10 mouse cellular contexts compared by ENCODE assay signal in the genomic region with DNA sequence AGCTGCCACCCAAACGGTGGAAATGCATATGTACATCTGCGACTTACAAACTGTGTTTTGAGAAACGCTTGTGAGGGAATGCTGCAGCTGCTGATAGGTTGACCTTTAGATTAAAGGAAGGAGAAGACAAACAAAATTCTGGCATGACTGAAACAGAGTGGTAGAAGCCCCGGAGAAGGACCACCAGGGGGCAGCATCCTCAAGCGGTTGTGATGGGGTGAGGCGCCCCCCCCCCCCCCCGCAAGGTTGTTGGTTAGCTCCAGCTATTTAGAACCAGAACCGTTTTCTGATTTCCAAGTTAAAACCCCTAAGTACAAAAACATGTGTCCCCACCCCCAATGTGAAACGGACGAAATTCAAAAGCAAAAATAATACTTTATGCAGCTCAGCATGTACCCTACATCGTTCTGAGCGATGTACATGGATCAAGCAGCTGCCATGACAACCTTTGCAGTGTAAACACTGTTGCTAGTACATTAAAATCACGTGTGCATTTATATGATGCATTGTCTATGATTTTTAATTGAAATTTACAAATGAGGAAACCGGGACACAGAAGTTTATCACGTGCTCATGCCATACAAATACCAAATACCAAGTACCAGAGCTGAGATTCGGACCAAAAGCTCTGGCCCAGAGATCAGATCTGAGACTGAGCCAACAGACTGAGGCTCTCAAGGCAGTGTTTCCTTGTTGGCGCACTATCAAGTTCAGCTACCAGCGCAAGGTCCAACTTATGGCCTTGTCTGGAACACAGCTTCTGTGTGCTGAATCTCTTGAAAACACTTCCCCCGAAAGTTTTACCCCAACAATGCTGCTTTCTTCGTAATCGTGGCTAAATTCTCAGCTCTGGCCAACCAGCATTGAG.
DNase-seq lines count a peak whose midpoint lies in the region; ATAC-seq and TF ChIP-seq lines count a peak whose summit lies in the region.
"Had no signal": no experiment of that assay in that cellular context is flagged by ENCODE, and none has a peak within 500 bp of the region (broad histone marks: within the 10 kb centered on the region; RNA-seq: fewer than 3 reads in every experiment).

No protein-coding gene starts in this region.

- H3K9me3 ChIP-seq in kidney, embryonic 15.5 days (replicated peaks): no peaks in the 10 kb centered on the region
- H3K9me3 ChIP-seq: embryonic facial prominence, embryonic 15.5 days had no signal

- in situ Hi-C loops in Patski (cut with MboI; ENCODE audit: low pct_unique_long_range_greater_than_20kb): loop anchor here (10.0 kb wide), 1 partner anchor 567 kb away; no protein-coding TSS in a partner anchor

- H3K9ac ChIP-seq in kidney, embryonic 15.5 days: no peak overlapping the region
- H3K9ac ChIP-seq: embryonic facial prominence, embryonic 15.5 days had no signal

- ATAC-seq in kidney, embryonic 15.5 days (replicated peaks; ENCODE audit: low FRiP score): no peak
- ATAC-seq in Patski: no peak

- H3K36me3 ChIP-seq in kidney, embryonic 15.5 days: no peaks in the 10 kb centered on the region
- H3K36me3 ChIP-seq: embryonic facial prominence, embryonic 15.5 days had no signal

- H3K4me2 ChIP-seq in kidney, embryonic 15.5 days: no peak overlapping the region
- H3K4me2 ChIP-seq: embryonic facial prominence, embryonic 15.5 days had no signal

- POLR2A ChIA-PET in Patski (lab: Charles Lee): interaction anchor here (0.6 kb wide), 1 partner anchor 49 kb away, joined by 3 read pairs; no protein-coding TSS in a partner anchor

- peak; percentile 59 for TF ChIP-seq CTCF in Patski (IDR thresholded peaks at IDR 0.05)

- no peak overlapping the region for H3K27ac ChIP-seq in kidney, embryonic 15.5 days
- H3K27ac ChIP-seq: embryonic facial prominence, embryonic 15.5 days; macrophage had no signal

- H3K27me3 ChIP-seq in kidney, embryonic 15.5 days: peaks cover 17% of the 10 kb centered on the region; the same call in 1 of the 2 replicates
- H3K27me3 ChIP-seq in Patski: no peaks in the 10 kb centered on the region

- 66% methylated on average over 20 of the region's 21 CpGs for WGBS in kidney, embryonic 15.5 days

- DNase-seq in kidney, adult 18-20 months: peak; percentile 63
- DNase-seq in Patski (ENCODE audit: low read depth, low spot score): no peak
- DNase-seq in cerebellum, adult 9-11 months: peak; percentile 8
- peak; percentile 44 to 69 for DNase-seq in heart, adult 9 months (ENCODE audit: low spot score in 2 of 2)
- peak; percentile 71 for DNase-seq in left cerebral cortex, postnatal 4 days
- peak; percentile 62 for DNase-seq in ovary, postnatal 14 days (ENCODE audit: low spot score)
- DNase-seq in thymus, postnatal 25 days: peak; percentile 84

- no peak overlapping the region for H3K4me3 ChIP-seq in kidney, embryonic 15.5 days (replicated peaks)
- H3K4me3 ChIP-seq: embryonic facial prominence, embryonic 15.5 days had no signal

- peaks cover 5% of the 10 kb centered on the region; the same call in 1 of the 2 replicates for H3K4me1 ChIP-seq in kidney, embryonic 15.5 days
- H3K4me1 ChIP-seq: embryonic facial prominence, embryonic 15.5 days had no signal

- CTCF ChIA-PET in Patski (lab: Charles Lee): interaction anchor here (1.1 to 1.7 kb wide), 6 partner anchors 9 to 201 kb away, joined by 3 to 8 read pairs (median 3); no protein-coding TSS in a partner anchor

- intact Hi-C loops in left cerebral cortex, postnatal 4 days (cut with DNase I): loop anchor here (10.0 kb wide), 1 partner anchor 403 kb away; no protein-coding TSS in a partner anchor
